Mouse (Mus musculus) testis, postnatal 14 days (tissue): ENCODE measurements around the gene Vegfa.

Experiments used
- DNase-seq: peaks from one replicate; pipeline ENCODE4 v3.0.0; 2021; ENCODE audit warnings: low spot score

Gene Vegfa

DNA sequence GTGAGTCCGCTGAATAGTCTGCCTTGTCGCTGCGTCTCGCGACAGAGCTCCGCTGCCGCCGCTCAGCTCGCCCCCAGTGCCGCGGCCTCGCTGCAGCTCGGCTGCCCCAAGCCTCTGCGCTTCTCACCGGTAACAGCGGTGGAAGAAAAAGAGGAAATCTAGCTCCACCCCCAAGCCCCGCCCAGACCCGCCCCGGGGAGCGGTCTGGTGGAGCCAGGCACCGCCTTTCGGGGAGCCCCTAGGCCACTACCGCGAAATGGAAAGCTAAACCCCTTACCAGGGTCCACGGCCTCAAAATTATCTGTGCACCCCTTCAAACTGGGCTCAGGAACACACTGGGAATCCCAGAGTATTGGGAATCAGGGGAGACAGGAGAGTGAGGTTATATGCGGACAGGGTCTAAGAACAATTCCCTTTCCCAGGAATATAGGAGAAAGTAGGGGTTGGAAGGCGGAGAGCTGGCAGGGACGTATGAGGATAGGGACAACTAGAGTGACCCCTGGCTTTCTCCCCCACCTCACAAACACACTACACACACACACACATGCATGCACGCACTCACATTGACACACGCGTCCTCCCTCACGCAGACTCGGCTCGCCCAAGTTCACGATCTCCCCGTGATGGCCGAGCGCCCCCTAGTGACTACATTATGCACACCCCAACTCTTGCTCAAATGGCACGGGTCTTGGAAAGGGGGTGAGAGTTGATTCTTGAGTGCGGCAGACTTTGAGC lies at the start of gene Vegfa:
Vegfa (minus strand) TSS at position 113 of the 735 bp plus-strand sequence.
- DNase-seq: peak; percentile 80

GRCm38 (mm10) chr17:46081657-46082056 lies 49.5 kb upstream of the Vegfa start:
- DNase-seq: no peak

DNA sequence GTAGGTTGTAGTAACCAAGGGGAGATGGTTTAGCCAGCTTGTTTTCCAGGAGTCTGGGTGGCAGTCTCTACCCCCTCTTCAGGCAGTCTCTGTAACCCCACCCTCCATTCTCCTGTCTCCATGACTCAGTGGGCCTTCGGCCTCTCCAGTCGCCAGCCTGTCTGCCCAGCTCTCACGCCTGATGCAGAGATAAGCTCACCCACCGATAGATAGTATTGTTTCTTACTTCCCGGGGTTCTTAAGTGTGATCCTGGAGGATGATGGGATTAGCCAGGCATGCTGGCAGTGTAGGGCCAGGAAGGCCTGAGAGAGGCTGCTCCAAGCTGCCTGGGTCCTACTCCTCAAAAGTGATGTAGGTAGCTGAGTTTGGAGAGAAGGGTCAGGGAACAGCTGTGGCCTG lies 48.9 kb upstream of the Vegfa start:
- DNase-seq: no peak

DNA sequence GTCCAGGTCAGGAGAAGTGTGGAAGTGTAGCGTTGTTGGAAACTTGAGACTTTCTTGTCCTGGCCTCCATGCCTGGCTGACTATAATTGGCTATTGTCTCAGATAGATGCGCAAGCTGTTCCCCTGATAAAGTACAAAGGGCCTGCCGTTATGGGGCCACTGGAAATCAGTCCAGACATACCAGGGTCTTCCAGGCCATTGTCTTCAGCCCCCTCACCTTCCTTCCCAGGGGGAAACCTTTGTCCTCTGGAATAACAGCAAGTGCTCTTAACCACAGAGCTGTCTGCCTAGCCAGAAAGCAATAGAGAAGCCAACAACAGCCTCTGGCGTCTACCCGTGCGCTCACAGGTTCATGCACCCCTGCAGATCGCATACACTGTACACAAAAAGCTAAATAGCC lies 48.2 kb upstream of the Vegfa start:
- no peak for DNase-seq

- no peak for DNase-seq
These were observed 46.9 kb upstream of the Vegfa start for GRCm38 (mm10) chr17:46079037-46079436.

DNA sequence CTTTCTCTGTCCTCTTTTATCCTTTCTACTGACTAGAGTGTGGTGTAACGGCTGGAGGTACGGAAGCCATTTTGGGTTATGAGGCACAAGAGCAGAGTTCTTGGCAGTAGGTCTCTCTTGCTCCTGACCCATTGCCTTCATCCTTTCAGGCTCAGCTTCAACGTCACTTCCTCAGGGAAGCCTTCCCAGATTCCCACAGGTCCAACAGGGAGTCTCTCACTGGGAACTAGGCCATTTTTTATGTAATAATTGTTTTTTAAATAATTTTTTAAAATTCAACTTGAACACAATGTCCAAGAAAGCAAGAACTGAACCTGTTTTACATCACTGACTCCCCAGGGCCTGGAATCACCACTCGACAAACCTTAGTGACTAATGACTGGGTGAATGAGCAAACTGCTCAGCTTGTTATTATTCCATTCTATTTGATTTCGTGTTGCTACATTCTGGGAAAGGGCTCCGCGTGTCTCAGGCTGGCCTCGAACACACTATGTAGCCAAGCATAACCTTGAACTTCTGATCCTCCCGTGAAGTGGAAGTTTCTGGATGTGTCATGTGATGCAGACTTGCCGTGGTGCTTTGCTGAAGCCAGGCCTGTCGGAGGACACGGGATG lies 45.9 kb upstream of the Vegfa start:
- DNase-seq: no peak

- no peak for DNase-seq
These were observed 44.0 kb upstream of the Vegfa start for GRCm38 (mm10) chr17:46076260-46076551.

GRCm38 (mm10) chr17:46075551-46076259 lies 43.5 kb upstream of the Vegfa start:
- DNase-seq: no peak

DNA sequence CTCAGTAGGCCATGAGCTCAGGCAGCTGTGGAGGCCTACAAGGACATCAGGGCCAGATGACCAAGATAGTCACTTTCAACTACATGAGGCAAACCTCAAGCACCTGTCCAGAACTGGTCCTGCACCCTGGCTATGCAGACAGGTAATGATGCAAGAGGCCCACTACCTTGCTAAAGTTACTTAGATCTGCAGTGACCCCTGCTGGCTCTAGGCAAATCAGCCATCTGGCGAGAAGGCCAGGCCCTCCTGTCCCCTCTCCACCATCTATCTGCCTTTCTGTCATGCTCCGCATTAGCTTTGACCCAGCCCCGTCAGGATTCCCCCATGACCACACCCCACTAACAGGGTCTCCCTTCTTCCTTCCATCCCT lies 42.9 kb upstream of the Vegfa start:
- DNase-seq: no peak

DNA sequence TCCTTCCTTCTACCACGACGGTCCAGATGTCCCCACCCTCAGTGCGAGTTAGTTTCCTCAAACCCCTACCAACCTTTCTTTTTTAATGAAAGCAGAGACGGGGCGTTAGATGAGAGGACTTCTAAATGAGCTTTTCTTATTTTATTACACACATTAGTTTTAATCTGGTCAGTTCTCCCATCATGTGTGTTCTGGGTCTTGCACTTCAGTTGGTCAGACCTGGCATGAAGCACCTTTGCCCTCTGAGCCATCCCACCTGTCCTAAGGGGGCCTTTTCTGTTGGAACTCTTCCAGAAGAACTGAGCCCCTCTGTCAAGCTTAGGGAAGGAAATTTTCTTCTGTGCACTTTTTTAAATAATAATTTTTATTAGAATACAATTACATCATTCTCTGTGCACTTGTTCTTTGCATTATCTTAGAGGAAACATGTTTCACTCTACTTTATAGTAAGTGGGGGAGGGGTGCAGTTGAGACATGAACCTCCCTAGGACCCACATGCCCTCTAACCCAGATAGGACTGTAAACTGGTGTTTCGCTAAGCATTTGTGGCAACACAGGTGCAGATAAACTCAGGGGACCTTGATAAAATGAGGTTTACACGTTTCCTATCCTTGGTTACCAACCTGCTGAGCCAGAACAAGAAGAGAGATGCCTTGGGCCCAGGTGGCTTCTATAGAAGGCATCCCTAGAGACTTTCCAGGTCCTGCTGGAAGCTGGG lies 42.4 kb upstream of the Vegfa start:
- DNase-seq: no peak

DNA sequence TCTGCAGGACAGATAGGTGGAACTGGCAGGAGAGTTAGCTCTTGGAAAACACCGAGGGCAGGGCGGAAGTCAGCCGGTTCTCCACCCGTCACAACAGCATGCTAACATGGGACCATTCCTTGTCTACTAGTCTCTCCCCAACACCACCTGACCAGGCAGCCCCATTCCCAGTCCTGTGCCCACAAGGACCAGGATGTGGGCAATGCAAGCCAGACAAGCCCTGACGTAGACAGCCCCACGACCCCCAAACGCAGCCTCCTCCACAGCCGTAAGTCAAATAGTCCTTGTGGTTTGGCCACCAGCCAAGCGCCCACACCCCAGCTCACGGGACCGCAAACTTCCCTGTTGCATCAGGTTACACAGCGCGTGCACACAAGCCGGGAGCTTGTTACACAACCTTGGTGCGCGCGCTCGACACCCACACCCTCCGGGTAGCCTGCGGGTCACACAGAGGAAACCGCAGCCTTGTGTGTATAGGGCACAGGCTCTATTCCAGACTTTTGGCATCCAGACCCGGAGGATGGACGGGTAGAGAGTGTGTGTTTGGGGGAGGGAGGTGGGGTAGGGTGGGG lies 41.6 kb upstream of the Vegfa start:
- peak; percentile 51 for DNase-seq

DNA sequence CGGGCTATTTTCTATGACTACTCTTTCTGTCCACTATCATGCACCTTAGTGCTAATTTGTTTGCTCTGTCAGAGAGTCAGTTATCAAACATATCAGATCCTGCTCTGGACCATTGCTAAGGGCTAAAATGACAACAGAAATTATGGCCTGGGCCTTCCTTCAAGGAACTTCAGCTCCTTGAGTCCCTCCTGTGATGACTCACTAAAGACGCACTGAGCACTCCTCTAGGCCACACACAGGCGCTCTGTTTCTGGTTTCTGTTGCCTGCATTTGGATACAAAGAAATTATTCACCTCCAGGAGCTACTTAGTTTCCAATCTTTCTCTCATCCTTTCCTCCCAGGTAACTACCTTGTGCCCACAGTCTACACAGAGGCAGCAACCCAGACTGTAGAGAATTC lies 39.4 kb upstream of the Vegfa start:
- peak; percentile 32 for DNase-seq

- no peak for DNase-seq
These were observed 37.9 kb upstream of the Vegfa start for GRCm38 (mm10) chr17:46070046-46070445.

GRCm38 (mm10) chr17:46063974-46064312 lies 31.8 kb upstream of the Vegfa start:
- no peak for DNase-seq

- no peak for DNase-seq
These were observed 31.3 kb upstream of the Vegfa start for GRCm38 (mm10) chr17:46063283-46063973.

DNA sequence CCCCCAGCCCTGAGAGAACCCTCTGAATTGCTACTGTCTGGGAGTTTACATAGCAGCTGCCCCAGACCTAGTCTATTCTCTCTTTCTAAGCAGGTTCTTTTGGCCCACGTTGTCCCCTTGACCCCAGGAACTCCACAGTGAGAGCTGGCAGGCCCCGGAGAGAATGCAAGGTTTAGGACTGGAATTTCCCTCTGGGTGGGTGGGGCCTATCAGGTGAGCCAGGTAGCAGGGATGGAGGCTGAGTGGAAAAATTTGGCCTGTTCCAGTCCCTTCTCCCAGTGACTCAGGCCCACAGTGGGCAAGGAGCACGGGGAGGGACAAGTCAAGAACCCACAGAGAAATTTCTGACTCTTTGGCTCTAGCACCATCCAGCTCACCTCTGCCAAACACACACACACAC lies 28.1 kb upstream of the Vegfa start:
- no peak for DNase-seq

DNA sequence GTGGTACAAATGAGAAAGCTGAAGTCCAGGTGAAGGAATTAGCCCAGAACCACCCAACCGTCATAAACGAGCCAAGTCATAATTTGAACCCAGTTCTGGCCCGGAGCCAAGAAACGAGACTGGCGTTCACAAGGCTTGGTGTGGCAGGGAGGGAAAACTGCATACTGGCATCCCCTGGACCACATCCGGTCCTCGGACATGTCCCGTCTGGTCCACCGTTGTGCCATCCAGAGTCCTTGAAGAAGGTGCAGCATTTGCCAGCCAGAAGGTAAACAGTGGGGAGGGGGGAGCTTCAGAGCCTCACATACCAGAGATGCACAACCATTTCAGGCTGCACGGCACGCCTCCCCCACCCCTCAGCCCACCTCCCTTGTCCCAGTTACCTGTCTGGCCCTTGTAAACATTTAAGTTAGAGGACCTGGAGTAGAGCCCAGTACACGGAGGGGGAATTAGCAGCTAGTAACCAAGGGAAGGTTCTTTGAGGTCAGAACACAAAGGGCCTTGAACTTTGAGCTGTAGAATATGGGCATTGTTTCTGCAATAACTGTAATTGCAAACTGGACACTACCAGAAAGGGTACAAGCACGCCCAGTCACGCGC lies 27.2 kb upstream of the Vegfa start:
- DNase-seq: no peak

DNA sequence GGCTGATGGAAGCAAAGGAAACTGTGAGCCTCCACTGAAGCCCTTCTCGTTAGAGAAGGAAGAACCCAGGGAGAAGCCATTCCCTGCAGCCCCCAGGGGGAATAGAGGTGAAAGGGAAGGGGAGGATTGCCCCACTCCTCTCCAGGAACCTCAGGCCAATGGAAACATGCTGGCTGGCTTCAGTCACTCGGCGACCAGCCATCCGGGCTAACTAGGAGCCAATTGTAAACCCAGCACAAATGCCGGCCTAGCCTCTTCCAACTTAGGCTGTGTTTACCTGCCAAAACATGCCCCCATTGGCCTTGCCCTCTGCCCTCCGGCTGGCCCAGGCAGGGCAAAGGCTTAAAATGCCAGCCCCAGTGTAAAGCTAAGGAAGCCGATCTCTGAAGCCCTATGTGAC lies 24.1 kb upstream of the Vegfa start:
- DNase-seq: no peak

DNA sequence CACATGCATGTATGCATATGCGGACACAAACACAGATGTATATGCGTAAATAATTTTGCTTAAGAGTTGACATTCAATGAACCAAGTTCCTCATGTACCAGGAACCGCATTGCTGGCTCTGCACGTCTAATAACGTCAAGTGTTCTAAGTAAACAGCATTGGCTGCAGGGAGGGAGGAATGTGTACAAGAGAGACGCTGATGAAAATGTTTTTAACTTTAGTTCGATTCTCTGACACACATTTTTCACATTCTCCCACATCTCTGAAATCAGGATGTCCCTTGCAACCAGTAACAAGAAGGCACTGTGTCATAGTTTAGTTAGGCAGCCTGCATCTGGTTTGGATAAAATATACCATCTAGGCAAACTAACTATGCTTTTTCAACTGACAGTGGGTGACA lies 23.6 kb upstream of the Vegfa start:
- DNase-seq: no peak

GRCm38 (mm10) chr17:46053291-46053842 lies 21.2 kb upstream of the Vegfa start:
- no peak for DNase-seq

GRCm38 (mm10) chr17:46052146-46052545 lies 20.0 kb upstream of the Vegfa start:
- no peak for DNase-seq
